Mouse (Mus musculus): ENCODE data around the gene Fgd6.

The Fgd6 gene

GRCm38 (mm10) chr10:94035658-94036374 is at the start of gene Fgd6, which contains the start of gene Vezt:
Fgd6 (plus strand) TSS chr10:94036001.
Vezt (minus strand) TSS chr10:94035817.
- DNase-seq = peak; percentile 100

DNA sequence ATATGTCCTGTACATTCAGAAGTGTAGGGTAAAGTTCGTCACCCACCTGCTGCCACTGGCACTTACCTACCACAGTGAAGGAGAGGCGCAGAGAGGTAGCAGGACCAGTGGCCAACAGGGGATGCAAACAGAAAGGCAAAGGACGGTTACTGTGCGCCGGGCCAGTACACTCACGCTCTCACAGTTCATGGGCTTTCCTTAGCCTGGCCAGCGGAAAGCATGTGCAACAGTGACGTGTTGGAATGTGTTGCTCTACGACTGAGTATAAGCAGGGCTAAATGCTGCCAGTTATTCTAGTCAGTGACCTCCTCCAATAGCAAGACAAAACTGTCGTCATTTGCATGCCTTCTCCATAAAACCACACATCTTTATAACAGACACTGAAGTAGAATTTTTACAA is 41.7 kb upstream of the Fgd6 start:
- peak; percentile 92 for DNase-seq

- DNase-seq = peak; percentile 34
These were observed 40.7 kb upstream of the Fgd6 start for GRCm38 (mm10) chr10:93995100-93995499.

- DNase-seq = peak; percentile 78
These were observed 36.4 kb upstream of the Fgd6 start for GRCm38 (mm10) chr10:93999357-93999756.

GRCm38 (mm10) chr10:94000223-94000622 is 35.6 kb upstream of the Fgd6 start:
- DNase-seq = peak; percentile 95

GRCm38 (mm10) chr10:94008356-94008755 is 27.4 kb upstream of the Fgd6 start:
- peak; percentile 16 for DNase-seq

DNA sequence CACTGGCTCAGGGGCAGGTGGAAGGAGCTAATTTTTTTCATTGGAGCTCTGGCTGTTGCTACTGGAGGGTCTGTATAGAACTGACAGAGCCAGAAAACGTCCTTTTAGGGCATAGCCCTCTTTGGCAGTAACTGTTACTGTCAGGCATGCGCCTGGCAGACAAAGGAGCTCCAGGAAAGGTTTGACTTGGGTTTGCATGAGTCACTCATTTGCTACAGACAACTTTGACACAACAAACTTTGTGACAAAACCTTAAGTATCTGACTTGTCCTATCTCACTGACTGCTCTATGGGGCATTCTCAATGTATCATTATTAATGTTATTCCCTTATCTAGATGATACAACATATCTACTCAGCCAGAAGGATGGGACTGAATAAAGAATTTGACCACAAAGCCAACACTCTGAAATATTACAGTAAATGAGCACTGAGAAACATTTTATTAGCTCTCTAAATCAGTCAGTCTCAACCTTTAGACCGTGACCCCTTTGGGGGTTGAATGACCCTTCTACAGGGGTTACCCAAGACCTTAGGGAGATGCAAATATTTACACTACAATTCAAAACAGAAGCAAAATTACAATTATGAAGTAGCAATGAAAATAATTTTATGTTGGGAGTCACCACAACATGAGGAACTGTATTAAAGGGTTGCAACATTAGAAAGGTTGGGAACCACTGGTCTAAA is 25.7 kb upstream of the Fgd6 start:
- DNase-seq = no peak

- DNase-seq = no peak
These were observed 24.8 kb upstream of the Fgd6 start for GRCm38 (mm10) chr10:94011024-94011423.

DNA sequence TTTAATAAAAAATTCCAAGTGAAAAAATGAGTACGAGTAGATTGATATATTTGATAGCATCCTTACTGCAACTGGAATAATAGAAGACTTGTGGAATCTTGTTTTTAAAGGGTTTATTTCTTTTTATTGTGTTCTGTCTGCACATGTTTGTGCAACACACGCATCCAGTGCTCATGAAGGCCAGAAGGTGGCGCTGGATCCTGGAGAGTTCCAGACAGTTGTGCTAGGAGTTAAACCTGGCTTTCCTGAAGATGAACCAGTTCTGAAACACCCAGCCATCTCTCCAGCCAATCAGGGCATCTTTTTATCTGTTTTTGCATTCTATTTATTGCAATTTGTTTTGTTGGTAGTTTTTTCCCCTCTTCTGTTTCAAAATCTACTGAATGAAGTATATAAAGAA is 22.6 kb upstream of the Fgd6 start:
- peak; percentile 91 for DNase-seq

DNA sequence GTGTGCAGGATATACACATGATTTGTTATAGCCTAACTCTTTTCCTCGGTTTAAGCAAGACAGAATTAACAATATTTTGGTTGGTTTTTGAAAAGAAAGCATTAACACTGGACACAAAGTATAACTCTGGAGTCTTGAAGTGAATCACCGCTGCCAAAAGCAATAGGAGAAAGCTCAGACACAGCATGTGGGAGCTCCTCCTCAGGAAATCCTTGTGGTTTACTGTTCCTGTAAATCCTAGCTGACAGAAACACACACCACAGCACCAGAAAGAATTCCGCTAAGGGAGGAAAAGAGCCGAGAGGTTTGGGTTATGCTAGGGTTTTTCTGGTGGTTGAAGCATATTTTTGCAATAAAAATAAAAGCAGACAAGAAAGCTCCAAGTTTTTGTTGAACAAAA is 21.6 kb upstream of the Fgd6 start:
- DNase-seq = peak; percentile 87

DNA sequence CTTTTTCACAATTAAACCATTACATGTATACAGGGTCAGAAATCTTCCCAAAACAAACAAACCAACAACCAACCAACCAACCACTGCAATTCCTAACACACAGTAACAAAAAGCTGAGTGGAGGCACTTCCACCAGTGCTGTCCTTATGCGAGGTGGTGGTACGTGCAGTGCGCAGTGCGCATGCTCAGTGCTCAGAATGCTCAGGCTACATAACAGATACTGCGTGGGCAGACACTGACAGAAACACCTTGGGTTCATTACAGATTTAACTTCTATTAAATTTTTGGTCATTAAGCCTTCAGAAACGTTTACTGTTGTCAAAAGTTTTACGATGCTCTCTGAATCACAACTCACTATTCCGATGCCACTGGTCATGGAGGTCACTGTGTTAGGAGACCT is 18.3 kb upstream of the Fgd6 start:
- DNase-seq = no peak

DNA sequence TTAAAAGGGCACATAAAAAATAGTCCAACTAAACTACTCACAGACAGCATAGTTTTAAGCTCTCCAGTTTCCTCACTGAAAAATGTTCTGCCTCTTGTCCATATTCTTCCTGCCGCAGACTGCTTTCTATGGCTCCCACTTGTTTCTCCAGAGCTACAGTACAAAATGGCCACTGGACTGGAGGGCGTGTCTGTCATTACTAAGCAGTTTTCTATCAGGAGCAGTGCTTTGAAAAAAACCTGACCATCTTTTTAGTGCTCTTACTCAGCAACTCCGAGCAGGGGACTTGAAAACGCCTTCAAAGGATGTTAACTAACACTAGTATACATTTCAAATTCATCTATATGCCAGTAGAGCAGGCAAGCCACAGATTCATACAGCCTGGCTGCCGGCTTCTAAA is 15.2 kb upstream of the Fgd6 start:
- DNase-seq = no peak

- DNase-seq = no peak
These were observed 14.7 kb upstream of the Fgd6 start for GRCm38 (mm10) chr10:94021059-94021458.

- DNase-seq = peak; percentile 24
These were observed 10.7 kb upstream of the Fgd6 start for GRCm38 (mm10) chr10:94025079-94025478.

GRCm38 (mm10) chr10:94028493-94028892 is 7.3 kb upstream of the Fgd6 start:
- peak; percentile 62 for DNase-seq

GRCm38 (mm10) chr10:94031164-94031563 is 4.6 kb upstream of the Fgd6 start:
- DNase-seq = peak; percentile 13

- DNase-seq = no peak
These were observed 734 bp upstream of the Fgd6 start for GRCm38 (mm10) chr10:94034876-94035657.

GRCm38 (mm10) chr10:94036375-94036758 is 566 bp downstream of the Fgd6 start:
- no peak for DNase-seq

GRCm38 (mm10) chr10:94037196-94037595 is 1.4 kb downstream of the Fgd6 start:
- DNase-seq = no peak

- no peak for DNase-seq
These were observed 1.8 kb downstream of the Fgd6 start for GRCm38 (mm10) chr10:94037596-94037995.

GRCm38 (mm10) chr10:94038366-94039260 is 2.8 kb downstream of the Fgd6 start:
- DNase-seq = peak; percentile 54

DNA sequence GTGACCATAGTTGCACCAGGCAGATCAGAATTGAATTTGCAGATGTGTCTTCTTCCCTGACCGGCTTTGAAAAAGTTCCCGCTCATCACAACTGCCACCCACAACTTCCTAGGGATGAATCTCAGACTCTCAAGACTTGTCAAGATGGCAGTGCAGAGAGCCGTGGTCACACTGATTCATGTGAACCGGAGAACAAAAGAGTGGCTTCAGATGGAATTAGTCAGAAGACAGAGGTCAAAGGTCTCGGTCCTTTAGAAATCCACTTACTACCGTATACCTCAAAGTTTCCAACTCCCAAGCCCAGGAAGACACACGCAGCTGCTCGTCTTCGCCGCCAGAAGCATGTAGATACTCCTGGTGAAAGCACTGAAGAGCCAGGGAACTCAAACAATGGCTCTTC is 8.1 kb downstream of the Fgd6 start:
- DNase-seq = peak; percentile 56

DNA sequence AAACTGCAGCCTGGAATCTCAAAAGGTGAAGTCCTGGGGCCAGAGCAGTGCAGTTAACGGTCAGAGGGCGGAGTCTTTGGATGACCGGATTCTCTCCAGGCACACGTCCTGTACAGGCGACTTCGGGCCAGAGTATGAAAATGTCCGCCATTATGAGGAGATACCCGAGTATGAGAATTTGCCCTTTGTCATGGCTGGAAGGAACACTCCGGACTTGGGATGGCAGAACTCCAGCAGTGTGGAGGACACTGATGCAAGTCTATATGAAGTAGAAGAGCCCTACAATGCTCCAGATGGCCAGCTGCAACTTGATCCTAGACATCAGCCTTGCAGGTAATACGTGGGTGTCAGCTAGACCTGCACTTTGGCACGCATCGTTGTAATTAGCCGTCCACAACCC is 9.5 kb downstream of the Fgd6 start:
- DNase-seq = peak; percentile 70
